Mouse (Mus musculus): ENCODE measurements at regions not wholly inside any gene's neighbourhood (a gene's known extent, or its start where the extent isn't known, plus 50 kb on each side); places are given as distances from the start of the nearest gene placed in this dataset.

DNA sequence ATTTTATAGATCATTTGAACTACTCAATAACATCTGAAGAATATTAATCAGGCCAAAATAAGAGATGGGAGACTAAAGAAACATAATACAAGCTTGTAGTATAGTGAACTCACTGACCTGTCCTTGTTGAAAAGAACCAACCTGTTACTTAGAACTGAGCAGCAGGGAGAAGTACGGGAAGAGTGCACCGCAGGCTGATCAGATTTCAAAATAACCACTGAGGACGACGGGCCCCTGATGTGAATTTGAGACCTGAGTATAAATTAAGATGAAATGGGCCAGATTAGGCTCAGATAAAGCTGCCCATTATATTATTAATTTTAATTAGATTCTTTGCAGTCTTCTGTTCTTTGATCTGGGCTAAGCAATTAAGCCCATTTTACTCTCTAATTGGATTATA lies 391.2 kb upstream of the Tyrp1 start:
- DNase-seq, result no peak

GRCm38 (mm10) chr4:80463615-80464014 lies 370.3 kb upstream of the Tyrp1 start:
- no peak for DNase-seq

DNA sequence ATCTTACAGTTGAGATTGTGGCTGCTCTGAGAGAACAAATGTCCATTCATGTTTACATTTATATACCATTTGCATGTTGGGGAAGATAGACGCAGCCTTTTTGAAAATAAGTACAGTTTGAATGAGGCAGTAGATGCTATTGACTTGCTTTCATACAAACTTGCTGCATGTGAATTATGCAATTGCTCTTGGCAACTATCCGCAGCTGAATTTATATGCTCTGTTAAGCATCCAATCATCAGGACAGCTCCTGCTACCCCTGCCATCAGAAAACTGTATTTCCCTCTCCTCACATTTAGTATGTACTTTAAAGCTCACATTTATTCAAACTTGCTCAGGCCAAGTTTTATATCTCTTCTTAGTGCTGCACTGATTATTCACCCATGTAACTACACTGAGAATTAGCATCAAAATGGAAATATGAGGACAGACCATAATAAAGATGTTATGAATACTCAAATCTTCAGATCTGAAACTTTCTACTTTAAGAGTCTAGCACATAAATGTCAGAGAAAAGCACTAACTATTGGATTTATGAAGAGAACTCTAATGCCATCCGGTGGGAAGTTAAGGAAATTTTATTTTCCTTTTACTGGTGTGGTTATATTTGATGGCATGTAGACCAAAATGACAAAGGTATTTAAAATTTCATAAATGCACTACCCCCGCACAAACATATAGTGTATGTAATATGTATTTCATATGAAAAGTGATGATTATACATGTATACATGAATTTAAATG lies 358.0 kb upstream of the Tyrp1 start:
- DNase-seq, result no peak

GRCm38 (mm10) chr4:80515087-80515486 lies 318.8 kb upstream of the Tyrp1 start:
- no peak for DNase-seq

DNA sequence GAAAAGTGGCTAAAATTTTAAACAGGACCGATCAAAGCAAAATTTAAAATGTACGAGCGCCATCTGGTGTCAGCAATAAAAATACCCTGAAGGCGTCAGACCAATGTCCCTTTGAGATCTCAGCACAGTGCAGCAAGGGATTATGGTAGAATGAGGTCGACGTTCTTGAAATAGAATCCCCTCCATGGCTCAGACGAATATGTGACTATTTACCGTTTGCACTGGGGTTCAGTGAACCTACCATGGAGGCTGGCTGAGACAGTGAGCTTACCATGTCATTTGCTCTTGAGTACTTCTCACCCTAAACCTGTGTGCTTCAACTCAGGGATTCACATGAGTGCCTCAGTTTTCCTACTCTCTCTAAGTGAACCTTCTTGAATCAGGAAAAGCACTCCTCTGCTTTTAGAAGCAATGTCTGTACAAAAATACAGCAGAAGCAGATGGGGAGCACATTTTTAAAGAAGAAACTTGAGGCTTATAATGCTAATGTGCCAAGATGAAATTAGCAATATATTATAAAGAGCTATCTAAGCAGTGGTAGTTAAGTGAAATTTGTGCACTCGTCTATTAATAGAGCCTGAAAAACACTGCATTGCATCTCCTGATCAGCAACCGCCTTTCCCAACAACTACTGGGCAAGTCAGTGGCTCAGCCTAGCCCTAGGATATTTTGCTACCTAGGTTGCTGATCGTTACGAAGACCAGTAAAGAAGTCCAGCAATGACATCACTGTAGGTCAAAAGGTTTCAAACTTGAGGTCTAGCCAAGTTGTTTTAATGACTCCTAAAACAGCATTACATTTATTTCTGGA lies 316.2 kb upstream of the Tyrp1 start:
- DNase-seq, result peak; percentile 1

GRCm38 (mm10) chr4:80518589-80518988 lies 315.3 kb upstream of the Tyrp1 start:
- DNase-seq, result no peak

GRCm38 (mm10) chr4:80539854-80540253 lies 294.1 kb upstream of the Tyrp1 start:
- DNase-seq, result no peak

DNA sequence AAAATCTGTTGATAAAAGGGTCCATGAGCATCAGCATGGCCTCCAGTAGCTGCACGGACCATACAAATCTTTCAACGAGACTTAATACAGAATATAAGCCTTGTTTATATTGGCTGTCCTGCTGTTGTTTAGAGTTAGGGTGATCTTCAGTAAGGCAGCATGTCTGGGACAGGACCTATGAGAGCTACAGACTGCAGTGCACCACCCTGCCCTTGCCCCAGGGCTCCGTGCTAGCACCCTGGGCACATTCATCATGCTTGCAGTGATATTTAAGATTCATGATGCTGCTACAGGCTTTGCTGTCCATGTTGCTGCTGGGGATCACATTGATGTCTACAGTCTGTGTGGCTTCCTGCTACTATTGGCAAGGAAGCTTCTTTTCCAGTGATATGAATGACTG lies 288.8 kb upstream of the Tyrp1 start:
- no peak for DNase-seq

GRCm38 (mm10) chr4:80589438-80589837 lies 244.5 kb upstream of the Tyrp1 start:
- DNase-seq, result no peak

- no peak for DNase-seq
Observed at GRCm38 (mm10) chr4:80628271-80628670, 205.7 kb upstream of the Tyrp1 start.

- DNase-seq, result no peak
Observed at GRCm38 (mm10) chr4:80629251-80629650, 204.7 kb upstream of the Tyrp1 start.

DNA sequence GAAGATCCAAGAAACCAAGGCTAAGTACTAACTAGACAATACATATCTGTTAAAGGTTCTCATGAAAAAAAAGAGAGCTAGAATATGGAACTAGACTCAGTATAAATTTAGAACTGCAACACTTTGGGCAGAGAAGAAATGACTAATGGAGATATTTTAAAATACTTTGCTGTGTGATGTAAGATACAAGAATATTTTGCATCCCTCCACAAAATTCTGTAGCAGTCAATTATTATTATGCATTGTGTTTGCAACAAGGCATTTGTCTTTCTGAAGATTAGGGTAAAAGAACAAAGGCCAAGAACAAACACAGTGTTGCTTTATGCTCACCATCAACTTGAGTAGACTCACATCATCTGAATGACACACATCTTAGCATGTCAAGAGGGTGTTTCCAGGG lies 203.7 kb upstream of the Tyrp1 start:
- no peak for DNase-seq

- no peak for DNase-seq
Observed at GRCm38 (mm10) chr4:80631041-80631440, 202.9 kb upstream of the Tyrp1 start.

DNA sequence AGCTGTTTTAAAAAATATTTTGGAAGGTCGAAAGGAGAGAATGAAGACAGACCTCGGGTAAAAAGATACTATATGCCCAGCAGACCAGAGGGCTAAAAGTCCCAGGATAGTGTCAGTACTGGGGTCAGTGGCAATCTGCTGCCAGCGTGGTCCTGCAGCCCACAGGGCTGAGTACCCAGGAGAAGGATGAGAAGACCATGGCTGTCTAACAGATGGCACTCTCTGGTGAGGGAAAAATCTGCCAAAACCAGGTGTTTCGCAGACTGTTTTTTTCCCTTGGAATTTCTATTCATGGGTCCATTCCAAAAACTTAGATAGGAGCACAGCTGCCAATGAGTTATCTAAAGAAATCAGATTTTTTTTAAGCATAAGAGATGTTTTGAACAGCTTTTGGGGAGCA lies 202.5 kb upstream of the Tyrp1 start:
- no peak for DNase-seq

DNA sequence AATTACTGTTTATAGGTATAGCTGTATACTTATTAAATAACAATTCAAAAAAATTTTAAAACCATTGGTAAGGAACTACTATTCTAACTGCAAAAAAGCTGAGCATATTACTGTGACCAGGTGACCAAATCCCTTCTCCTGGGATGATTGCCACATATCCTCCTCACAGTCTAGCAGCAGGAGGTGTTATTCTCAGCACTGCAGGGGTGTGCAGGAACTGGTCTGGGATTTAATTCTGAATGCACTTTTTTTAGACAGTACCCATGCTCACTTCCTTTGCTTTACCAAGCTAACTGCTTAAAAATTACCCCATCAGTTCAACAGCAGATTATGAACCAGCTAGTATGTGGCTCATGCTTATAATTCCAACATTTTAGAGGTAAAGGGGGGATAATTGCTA lies 195.5 kb upstream of the Tyrp1 start:
- no peak for DNase-seq
